Mouse (Mus musculus) adipocyte (in vitro differentiated cells): ENCODE results near the gene Borcs6.

Experiments
- DNase-seq: peaks from one replicate; pipeline ENCODE4 v3.0.0-alpha.2; 2016; ENCODE audit warnings: low spot score

Borcs6 gene

DNA sequence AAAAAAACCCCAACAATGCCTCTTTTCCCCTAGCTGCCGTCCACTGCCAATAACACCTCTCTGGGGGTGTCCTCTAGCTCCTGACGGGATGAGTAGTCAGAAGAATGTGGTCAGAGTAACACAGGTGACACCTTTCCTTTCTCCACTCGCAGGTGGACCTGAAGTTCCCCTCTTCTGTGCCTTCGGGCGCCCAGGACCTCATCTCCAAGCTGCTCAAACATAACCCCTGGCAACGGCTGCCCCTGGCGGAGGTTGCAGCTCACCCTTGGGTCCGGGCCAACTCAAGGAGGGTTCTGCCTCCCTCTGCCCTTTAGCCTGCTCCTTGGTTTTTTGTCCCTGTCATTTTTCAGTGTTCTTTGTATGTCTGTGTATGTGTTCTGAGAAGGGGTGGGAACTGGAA lies 8.8 kb upstream of the Borcs6 start:
- no peak for DNase-seq

DNA sequence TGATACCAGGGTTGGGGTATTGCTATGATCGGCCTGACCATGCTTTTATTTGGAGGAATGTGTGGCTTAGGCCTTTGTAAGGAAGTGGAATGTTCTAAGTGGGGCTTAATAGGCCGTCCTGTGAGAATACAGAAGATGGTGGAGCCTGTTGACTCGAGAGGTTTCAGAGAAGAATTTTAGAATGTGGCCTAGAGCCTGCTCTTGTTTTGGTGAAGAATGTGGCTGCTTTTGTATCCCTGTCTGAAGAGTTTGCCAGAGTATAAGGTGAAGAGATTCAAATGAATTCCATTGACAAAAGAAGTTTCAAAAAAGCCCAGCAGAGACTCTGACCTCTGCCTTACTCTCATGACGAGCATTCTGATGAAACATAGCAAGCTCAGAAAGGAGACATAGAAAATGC lies 7.7 kb upstream of the Borcs6 start:
- no peak for DNase-seq

DNA sequence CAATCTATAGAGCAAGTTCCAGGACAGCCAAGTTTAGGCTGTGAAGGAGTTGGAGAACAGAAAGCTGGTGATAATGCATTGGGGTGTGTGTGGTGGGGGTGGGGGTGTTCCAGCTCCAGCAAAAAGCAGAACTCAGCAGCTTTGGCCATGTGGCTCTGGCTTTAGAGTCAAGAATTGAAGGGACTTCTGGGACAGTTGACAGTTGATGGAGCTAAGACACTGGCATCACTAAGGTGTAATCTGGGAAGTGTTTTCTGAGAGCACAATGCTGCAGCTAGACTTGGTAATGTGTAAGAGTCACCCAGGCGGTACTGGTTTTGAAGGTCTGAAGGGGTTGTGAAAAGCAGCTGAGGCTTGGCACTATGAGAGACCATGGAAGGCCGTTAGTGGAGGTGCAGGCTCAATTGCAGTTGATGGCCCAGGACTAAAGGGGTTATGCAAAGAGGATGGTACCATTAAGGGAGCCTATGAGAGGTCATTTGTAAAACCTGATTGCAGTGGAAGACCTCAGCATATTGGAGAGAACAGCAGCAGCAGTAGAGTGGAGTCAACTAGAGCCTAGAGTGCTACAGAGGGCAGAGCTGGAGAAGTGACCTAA lies 6.6 kb upstream of the Borcs6 start:
- DNase-seq, result no peak

DNA sequence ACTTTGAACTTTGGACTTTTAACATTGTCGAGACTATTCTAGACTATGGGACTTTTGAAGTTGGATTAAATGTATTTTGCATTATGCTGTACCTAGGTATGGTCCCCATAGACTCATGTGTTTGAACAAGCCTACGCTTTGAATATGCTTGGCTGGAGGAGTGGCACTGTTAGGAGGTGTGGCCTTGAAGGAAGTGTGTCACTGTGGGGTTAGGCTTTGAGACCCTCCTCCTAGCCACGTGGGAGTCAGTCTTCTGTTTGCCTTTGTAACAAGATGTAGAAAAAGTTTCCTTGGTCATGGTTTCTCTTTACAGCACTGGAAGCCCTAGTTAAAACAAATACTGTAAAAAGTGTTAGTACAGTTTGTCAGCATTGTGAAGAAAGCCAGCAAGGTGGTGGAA lies 5.7 kb upstream of the Borcs6 start:
- DNase-seq, result no peak

DNA sequence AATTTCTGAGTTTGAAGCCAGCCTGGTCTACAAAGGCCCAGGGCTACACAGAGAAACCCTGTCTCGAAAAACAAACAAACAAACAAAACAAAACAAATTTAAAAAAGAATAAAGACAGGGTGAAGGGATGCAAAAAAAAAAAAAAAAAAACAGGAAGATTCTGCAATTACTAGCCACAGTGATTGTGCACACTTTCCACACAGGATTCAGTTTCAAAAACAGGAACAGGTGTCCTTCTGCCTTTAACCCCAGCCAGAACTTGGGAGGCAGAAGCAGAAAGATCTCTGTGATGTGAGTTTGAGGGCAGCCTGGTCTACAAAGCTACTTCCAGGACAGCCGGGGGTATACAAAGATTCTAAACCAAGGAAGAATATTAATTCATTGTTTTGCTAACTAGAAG lies 1.3 kb upstream of the Borcs6 start:
- no peak for DNase-seq

DNA sequence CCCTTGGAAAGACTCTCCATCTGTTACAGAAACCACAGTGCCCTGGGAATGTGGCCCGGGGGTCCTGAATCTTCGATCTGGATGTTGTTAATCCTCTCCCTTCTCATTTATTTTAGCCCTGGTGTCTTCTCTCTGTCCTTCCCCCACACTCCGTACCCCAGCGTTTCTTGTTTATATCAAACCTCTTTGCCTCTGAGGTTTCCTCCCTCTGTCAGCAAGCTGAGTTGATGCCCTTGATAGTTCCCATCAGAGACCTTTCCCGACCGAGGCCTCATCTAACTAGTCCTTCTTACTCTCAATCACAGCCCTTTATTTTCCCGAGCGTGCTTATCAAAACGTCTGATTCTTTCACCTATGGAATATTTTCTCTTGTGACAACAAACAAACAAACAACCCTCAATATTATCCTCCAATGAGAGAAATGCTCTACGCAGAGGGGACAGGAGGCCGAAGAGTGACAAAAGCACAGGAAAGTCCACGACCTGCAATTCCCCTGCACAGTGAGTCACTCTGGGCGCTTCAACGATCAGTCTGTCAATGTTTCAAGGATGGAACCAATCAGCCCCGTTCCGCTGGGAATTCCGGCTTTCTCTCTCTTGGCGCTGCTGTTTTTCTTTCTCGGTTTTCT lies 674 bp upstream of the Borcs6 start:
- no peak for DNase-seq

DNA sequence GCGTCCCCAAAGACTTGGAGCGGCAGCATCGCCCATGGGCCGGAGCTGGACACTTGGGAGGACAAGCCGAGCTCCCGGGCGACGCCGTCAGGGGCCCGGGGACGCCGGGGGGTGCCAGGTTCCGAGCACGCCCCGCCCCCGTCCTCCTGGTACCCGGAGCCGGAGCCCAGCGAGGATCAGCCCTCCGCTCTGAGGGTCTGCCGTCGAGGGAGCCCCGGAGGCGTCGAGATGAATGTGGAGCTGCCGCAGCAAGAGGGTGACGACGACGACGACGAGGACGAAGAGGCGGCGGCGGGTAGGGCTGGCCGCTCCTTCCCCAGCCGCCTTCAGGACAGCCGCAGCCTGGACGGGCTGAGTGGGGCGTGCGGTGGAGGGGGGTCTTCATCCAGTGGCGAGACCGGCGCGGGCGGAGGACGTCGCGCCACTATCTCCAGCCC lies 476 bp downstream of the Borcs6 start:
- DNase-seq, result no peak

DNA sequence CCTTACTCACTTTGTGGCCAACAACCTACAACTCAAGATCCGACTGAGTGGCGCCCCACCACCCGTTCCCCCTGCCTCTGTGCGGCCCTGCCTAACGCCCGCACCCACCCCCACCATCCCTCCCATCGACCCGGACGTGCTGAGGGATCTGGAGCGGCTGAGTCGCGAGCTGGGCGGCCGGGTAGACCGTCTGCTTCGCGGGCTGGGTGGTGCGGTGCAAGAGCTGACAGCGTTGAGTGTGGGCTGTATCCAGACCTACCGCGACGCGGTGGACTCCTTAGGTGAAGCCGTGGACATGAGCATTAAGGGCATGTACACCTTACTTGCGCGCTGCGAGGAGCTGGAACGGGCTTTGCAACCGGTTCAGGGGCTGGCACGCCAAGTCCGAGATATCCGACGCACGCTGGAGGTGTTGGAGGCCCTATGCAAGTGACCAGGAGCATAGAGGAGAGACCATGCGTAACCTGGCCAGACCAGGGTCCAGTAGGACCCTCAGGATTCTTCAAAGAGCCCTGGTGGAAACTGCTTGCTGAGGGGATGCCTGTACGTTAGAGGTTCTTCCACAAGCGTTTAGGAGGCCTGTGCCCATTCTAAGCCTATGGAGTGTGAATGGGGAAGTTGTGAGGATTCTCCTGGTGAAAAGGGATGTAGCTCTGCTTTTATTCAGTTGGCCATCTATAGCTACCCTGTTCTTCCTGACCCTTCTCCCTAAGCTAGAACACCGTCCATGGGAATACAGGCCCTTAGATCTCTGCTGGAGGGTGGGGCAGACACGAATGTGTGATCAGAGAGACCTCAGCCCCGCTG lies 1.1 kb downstream of the Borcs6 start:
- DNase-seq, result peak; percentile 40

DNA sequence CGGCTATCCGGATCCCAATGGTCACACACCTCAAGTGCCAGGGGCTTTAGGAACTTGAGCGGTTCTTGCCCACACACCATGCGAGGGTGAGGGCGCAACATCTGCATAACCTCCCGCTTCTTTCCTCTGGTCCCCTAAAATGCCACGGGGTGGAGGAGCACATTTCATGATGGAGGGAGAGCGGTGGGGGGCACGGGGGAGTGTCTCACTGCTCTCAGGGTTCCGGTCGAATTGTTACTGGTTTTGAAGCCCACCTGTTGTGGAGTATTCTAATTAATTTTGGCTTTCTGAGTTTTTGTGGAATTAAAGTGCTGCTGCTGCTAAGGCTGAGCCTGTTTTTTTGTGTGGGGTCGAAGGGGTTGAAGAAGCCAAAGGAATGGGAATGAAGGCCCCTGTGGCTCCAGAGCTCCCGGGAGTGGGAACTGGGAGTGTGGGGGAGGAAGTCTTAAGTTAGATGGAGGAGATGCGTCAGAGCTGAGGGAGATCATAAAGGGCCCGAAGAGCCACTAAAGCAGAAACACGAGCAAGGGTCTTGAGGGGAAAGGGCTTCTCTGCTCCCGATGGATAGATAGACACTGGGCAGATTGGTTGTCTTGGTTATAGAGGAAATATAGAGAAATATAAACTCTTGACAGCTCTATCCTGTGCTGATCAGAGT lies 1.9 kb downstream of the Borcs6 start:
- DNase-seq, result no peak

DNA sequence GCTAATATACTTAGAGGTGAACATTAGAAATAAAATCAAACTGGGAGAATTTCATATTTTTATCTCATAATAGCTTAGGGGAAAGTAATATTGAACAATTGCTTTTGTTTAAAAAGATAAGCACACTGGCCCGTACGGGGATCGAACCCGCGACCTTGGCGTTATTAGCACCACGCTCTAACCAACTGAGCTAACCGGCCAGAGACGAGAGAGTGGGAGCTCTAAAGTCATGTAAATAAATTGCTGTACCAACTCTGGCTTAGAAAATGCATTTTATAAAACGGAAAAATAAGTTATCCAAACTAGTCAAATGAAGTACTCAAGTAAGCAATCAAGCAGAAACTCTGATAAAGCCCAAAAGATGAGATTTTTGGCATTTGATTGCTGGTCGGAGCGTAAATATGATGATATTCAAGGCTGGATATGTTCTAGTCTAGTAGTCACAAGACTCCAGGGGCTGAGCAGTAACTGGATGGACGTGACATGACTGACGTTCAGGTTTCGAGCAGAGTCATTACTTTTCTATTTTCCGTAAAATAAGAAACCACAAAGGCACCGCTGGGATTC lies 2.8 kb downstream of the Borcs6 start:
- peak; percentile 78 for DNase-seq

DNA sequence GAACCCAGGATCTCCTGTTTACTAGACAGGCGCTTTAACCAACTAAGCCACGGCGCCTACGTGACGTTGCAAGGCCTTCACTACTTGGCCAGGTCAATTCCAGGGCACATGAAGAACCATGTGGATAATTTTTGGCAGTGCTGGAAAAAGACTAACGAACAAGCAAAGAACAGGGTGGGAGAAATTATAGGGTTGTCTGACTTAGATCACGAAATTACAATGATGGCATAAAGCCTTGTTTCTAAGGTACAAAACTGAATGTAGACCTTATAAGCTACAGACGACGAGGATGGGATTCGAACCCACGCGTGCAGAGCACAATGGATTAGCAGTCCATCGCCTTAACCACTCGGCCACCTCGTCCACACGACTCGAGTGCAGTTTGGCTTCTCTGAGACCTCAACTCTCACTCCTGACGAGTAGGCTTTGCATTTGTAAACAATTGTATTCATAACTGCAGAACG lies 3.3 kb downstream of the Borcs6 start:
- peak; percentile 97 for DNase-seq

DNA sequence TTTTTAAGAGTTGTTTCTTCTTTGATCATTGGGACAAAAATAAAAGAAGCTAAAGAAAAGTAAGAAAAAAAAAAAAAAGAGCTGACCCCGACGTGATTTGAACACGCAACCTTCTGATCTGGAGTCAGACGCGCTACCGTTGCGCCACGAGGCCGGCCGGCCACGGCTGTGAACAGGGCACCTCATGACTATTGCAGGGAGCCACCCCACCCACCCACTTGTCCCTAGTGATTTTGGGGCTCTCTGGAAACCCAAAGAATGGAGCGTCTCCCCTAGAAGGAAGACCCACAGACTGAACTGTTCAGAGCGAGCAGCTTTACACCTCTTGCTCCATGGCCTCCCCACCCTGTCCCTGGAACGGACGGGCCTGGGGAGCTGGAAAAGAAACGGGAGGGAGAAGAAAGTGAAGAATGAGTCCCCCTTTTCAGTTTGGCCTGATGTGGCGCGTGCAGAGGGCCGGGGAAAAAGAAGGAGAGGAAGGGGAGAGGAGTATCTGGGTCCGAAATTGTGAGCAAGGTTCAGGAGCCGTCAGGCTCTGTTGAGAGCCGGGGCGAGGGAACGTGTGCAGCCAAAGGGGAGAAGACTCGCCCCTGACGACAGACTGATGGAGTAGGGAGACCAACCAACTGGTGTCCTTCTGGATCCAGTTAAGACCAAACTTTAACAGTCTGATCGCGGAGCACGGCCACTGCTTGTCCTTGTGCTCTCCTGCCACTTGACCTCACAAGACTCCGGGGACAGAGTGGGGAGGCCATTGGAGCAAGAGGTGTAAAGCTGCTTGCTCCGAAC lies 4.1 kb downstream of the Borcs6 start:
- peak; percentile 82 for DNase-seq

DNA sequence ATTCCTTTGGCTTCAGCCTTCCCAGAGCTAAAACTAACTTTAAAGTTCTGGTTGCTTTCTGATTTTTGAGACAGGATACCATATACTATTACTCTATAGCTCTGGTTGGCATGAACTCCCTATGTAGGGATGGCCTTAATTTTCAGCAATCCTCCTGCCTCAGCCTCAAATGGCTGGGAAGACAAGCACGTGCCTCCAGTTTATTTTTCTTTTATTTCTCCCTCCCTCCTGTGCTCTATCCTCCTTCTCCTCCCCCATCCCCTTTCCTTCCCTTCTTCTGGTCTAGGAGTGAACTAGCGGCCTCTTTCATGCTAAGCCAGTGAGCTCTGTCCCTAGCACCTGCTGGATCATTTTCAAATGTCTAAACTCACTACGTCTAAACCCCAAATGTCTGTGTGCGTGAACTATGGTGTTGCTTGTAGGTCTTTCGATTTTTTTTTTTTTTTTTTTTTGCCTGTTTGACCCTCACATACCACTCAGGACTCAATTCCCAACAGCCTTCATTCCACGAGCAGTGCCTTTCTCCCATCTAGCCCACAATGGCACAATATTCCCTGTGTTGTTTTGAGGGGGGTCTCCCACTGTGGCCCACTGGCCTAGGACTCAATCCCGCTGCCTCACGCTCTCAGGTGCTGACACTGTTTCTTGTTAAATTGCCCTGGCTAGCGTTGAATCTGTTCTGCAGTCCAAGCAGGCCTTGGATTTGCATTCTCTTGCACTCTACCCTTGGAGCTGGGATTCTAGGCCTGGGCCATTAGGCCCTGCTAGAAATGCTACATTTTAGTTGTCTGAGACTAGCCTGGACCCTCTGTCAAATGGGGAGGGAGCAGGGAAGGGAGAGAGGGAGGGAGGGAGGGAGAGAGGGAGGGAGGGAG lies 5.0 kb downstream of the Borcs6 start:
- DNase-seq, result no peak

DNA sequence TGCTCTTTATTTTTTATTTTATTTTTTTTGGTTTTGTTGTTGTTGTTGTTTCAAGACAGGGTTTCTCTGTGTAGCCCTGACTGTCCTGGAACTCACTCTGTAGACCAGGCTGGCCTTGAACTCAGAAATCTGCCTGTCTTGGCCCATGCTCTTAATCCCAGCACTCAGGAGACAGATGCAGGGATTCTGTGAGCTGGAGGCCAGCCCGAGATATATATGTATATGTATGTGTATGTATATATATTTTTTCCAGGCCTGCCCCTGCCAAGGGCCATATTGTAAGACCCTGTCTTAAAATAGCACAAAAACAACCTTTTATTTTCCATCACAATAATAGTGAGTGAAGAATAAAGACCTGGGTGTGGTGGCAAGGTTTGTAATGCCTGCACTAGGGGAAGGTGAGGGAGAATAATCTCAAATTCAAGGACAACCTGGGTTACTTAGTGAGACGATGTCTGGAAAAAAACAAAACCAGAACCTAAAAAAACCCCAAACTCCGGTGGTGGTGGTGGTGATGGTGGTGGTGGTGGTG lies 5.9 kb downstream of the Borcs6 start:
- DNase-seq, result no peak

DNA sequence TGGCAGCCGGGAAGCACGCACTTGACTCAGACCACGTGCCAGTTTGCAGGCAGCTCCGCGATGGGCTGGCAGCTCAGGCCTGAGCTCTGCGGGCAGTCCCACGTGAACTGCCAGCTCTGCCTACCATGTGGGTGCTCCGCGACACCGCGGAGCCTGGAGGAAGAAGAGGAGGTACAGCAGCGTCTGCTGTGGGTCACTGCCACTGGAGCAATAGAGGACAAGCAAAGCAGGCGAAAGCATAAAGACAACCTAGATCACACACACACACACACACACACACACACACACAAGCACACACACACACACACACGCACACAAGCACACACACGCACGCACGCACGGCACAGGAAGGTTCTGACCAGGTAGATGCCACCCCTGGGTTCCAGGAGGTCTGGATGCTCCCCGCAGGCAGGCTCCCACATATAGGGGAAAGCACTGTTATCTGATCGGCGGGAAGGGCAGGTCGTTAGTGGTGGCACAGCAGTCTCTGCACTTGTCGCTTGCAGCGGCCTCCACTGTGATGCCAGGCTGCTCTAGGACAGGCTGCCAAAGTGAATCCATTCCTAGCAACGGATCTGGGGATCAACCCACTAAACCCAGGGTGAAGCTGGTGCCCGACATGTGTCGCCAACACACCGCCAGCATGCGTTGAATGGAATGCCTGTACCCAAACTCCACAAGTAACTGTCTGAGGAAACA lies 6.8 kb downstream of the Borcs6 start:
- no peak for DNase-seq

DNA sequence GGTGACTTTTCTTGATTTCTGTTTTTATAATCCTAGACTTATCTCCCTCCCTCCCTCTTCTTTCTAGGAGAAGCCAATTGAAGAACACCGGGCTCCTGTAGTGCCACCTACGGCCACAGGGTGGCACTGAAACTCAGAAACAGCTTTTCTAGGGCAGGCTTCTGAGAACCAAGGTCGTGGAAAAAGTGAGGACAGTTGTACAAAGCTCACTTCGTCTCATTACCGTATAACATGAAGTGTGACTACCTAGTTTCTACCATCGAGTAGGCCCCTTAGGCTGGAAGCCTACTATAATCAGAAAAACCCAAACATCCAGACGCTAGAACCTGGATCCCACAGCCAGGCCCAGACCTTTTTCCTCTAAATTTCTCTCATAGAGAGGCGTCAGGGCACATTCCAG lies 7.4 kb downstream of the Borcs6 start:
- DNase-seq, result peak; percentile 92

DNA sequence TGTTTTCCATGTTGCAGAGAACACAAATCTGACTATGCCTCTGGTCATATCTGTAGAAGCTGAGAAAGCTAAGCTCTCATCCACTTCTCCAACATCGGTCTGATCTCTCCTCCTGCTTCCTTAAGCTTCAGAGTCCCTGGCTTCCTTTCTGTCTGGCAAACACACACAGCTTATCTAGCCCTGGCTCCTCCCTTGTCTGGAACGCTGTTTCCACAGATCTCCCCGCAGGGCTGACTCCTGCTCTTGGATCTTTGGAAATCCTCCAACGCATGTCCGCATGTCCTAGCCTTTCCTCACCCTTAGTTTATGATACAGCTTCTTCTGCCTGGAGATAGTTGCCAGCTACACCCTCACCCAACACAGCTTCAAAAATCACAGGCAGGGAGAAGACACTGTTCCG lies 8.1 kb downstream of the Borcs6 start:
- peak; percentile 39 for DNase-seq

DNA sequence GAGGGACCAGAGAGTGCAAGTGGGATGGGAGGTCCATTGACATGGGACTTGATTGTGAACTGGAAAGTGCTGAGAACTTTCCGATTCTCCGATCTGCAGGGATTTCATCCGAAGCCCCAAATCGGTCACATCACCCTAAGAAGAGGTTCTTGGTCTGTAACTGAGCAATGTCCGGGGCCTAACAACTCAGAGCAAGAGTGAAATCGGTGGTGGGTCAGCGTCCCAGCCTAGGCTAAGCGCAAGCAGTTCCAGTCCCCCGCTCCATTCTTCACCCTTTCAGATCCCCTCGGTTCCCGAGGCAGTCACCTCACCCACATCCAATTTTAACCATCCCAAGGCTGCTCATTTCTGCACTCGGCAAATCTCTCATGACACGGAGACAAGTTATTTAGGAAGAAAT lies 10.6 kb downstream of the Borcs6 start:
- DNase-seq, result no peak

DNA sequence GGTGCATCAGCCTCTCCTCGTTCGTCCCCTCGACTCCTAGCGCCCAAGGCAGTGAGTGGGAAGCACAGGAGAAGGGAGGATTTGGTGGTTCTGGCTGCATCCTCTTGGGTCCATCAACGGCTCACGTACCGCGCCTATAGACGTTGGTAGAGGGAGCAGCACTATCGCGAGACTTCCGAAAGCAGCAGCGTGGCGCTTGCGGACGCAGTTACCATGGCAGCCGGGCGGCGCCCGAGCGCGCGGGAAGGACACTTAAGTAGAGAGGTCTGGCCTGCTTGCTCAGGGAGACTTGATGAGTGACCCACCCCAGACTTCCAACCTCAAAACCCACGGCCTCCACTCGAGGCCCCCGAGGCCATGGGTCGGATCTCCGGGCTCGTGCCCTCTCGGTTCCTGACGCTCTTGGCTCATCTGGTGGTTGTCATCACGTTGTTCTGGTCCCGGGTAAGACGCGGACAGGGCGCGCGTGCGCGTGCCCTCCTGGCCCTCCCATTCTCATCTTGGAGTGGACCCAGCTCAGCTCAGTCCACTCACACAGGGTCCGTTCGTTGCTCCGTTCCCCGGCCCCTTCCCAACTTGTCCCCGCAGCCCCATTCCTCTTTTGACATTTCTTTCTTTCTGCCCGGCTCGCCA lies 11.2 kb downstream of the Borcs6 start, which contains the start of gene Tmem107:
Gene Tmem107 (plus strand): TSS at position 217 of the 633 bp plus-strand sequence.
- DNase-seq, result peak; percentile 90
